Mouse (Mus musculus): ENCODE data around the gene Yod1. TPM values are rescaled to one million over a fixed set of nuclear protein-coding genes. Genes with fewer than 3 reads are reported as not detected.

Gene Yod1
- polyA plus RNA-seq, 1 experiment from 2014 or later: 7.5 TPM

- Histone ChIP-seq H3K36me3 (replicated peaks; ENCODE audit: control insufficient read depth, insufficient read depth, low read depth, low read length) (no peaks in the 10 kb centered on the region), H3K27me3 (ENCODE audit: control insufficient read depth, insufficient read depth, low read length) (no peaks in the 10 kb centered on the region), H3K4me1 (ENCODE audit: control insufficient read depth, insufficient read depth, low read length) (no peaks in the 10 kb centered on the region), H3K9me3 (replicated peaks; ENCODE audit: control insufficient read depth, low read length) (no peaks in the 10 kb centered on the region), H3K27ac (replicated peaks; ENCODE audit: low read depth, low read length) (no peak overlapping the region), H3K9ac (replicated peaks; ENCODE audit: low read length) (no peak overlapping the region), H3K4me2 (ENCODE audit: low read depth, low read length) (no peak overlapping the region), H3K4me3 (ENCODE audit: low read depth, low read length) (no peak overlapping the region)
- DNase-seq (ENCODE audit: low spot score) (no peak), ATAC-seq (replicated peaks; ENCODE audit: insufficient number of reproducible peaks, low FRiP score, low TSS enrichment, low read depth) (no peak)
- WGBS: 76% methylated on average over 1 of the region's 1 CpGs
Measured at GRCm38 (mm10) chr1:130743775-130744174, 26.6 kb downstream of the Yod1 start.

- Histone ChIP-seq H3K9me3 (replicated peaks; ENCODE audit: control insufficient read depth, low read length) (no peaks in the 10 kb centered on the region), H3K36me3 (replicated peaks; ENCODE audit: control insufficient read depth, insufficient read depth, low read depth, low read length) (no peaks in the 10 kb centered on the region), H3K4me1 (ENCODE audit: control insufficient read depth, insufficient read depth, low read length) (no peaks in the 10 kb centered on the region), H3K27ac (replicated peaks; ENCODE audit: low read depth, low read length) (no peak overlapping the region), H3K27me3 (ENCODE audit: control insufficient read depth, insufficient read depth, low read length) (no peaks in the 10 kb centered on the region), H3K4me2 (ENCODE audit: low read depth, low read length) (no peak overlapping the region), H3K4me3 (ENCODE audit: low read depth, low read length) (no peak overlapping the region), H3K9ac (replicated peaks; ENCODE audit: low read length) (no peak overlapping the region)
- DNase-seq (ENCODE audit: low spot score) (no peak), ATAC-seq (replicated peaks; ENCODE audit: insufficient number of reproducible peaks, low FRiP score, low TSS enrichment, low read depth) (no peak)
- WGBS: 68% methylated on average over 2 of the region's 2 CpGs
Measured at GRCm38 (mm10) chr1:130744217-130744616, 27.1 kb downstream of the Yod1 start.

GRCm38 (mm10) chr1:130744961-130745360, 27.8 kb downstream of the Yod1 start:
- no peak overlapping the region for H3K27ac ChIP-seq (replicated peaks; ENCODE audit: low read depth, low read length)
- no peak overlapping the region for H3K4me3 ChIP-seq (ENCODE audit: low read depth, low read length)
- no peak overlapping the region for H3K9ac ChIP-seq (replicated peaks; ENCODE audit: low read length)

GRCm38 (mm10) chr1:130745591-130745990, 28.5 kb downstream of the Yod1 start:
- ATAC-seq (replicated peaks; ENCODE audit: insufficient number of reproducible peaks, low FRiP score, low TSS enrichment, low read depth): no peak
- 98% methylated on average over 3 of the region's 3 CpGs for WGBS
- Histone ChIP-seq H3K9ac (replicated peaks; ENCODE audit: low read length) (no peak overlapping the region), H3K4me1 (ENCODE audit: control insufficient read depth, insufficient read depth, low read length) (no peaks in the 10 kb centered on the region), H3K36me3 (replicated peaks; ENCODE audit: control insufficient read depth, insufficient read depth, low read depth, low read length) (no peaks in the 10 kb centered on the region), H3K27ac (replicated peaks; ENCODE audit: low read depth, low read length) (no peak overlapping the region), H3K4me3 (ENCODE audit: low read depth, low read length) (no peak overlapping the region), H3K4me2 (ENCODE audit: low read depth, low read length) (no peak overlapping the region), H3K9me3 (replicated peaks; ENCODE audit: control insufficient read depth, low read length) (no peaks in the 10 kb centered on the region), H3K27me3 (ENCODE audit: control insufficient read depth, insufficient read depth, low read length) (no peaks in the 10 kb centered on the region)
- no peak for DNase-seq (ENCODE audit: low spot score)

More at GRCm38 (mm10) chr1:130744961-130745360, 27.8 kb downstream of the Yod1 start:
- Histone ChIP-seq H3K36me3 (replicated peaks; ENCODE audit: control insufficient read depth, insufficient read depth, low read depth, low read length) (no peaks in the 10 kb centered on the region), H3K4me2 (ENCODE audit: low read depth, low read length) (no peak overlapping the region), H3K27me3 (ENCODE audit: control insufficient read depth, insufficient read depth, low read length) (no peaks in the 10 kb centered on the region), H3K4me1 (ENCODE audit: control insufficient read depth, insufficient read depth, low read length) (no peaks in the 10 kb centered on the region), H3K9me3 (replicated peaks; ENCODE audit: control insufficient read depth, low read length) (no peaks in the 10 kb centered on the region)
- WGBS: 82% methylated on average over 5 of the region's 5 CpGs
- DNase-seq (ENCODE audit: low spot score) (no peak), ATAC-seq (replicated peaks; ENCODE audit: insufficient number of reproducible peaks, low FRiP score, low TSS enrichment, low read depth) (no peak)

GRCm38 (mm10) chr1:130746819-130747218, 29.7 kb downstream of the Yod1 start:
- Histone ChIP-seq H3K4me1 (ENCODE audit: control insufficient read depth, insufficient read depth, low read length) (no peaks in the 10 kb centered on the region), H3K27ac (replicated peaks; ENCODE audit: low read depth, low read length) (no peak overlapping the region), H3K27me3 (ENCODE audit: control insufficient read depth, insufficient read depth, low read length) (no peaks in the 10 kb centered on the region), H3K9ac (replicated peaks; ENCODE audit: low read length) (no peak overlapping the region), H3K36me3 (replicated peaks; ENCODE audit: control insufficient read depth, insufficient read depth, low read depth, low read length) (no peaks in the 10 kb centered on the region), H3K4me3 (ENCODE audit: low read depth, low read length) (no peak overlapping the region), H3K9me3 (replicated peaks; ENCODE audit: control insufficient read depth, low read length) (no peaks in the 10 kb centered on the region), H3K4me2 (ENCODE audit: low read depth, low read length) (no peak overlapping the region)
- DNase-seq (ENCODE audit: low spot score) (no peak), ATAC-seq (replicated peaks; ENCODE audit: insufficient number of reproducible peaks, low FRiP score, low TSS enrichment, low read depth) (no peak)
- 91% methylated on average over 3 of the region's 3 CpGs for WGBS

- H3K27ac ChIP-seq (replicated peaks; ENCODE audit: low read depth, low read length): no peak overlapping the region
- H3K36me3 ChIP-seq (replicated peaks; ENCODE audit: control insufficient read depth, insufficient read depth, low read depth, low read length): no peaks in the 10 kb centered on the region
- ATAC-seq (replicated peaks; ENCODE audit: insufficient number of reproducible peaks, low FRiP score, low TSS enrichment, low read depth) (no peak), DNase-seq (ENCODE audit: low spot score) (no peak)
- no peaks in the 10 kb centered on the region for H3K27me3 ChIP-seq (ENCODE audit: control insufficient read depth, insufficient read depth, low read length)
- 83% methylated on average over 9 of the region's 9 CpGs for WGBS
- H3K9ac ChIP-seq (replicated peaks; ENCODE audit: low read length): no peak overlapping the region
- no peaks in the 10 kb centered on the region for H3K9me3 ChIP-seq (replicated peaks; ENCODE audit: control insufficient read depth, low read length)
- H3K4me1 ChIP-seq (ENCODE audit: control insufficient read depth, insufficient read depth, low read length): no peaks in the 10 kb centered on the region
- no peak overlapping the region for H3K4me2 ChIP-seq (ENCODE audit: low read depth, low read length)
- H3K4me3 ChIP-seq (ENCODE audit: low read depth, low read length): no peak overlapping the region
Measured at GRCm38 (mm10) chr1:130759689-130760088, 42.6 kb downstream of the Yod1 start.

GRCm38 (mm10) chr1:130761597-130761996, 44.5 kb downstream of the Yod1 start:
- no peak for DNase-seq (ENCODE audit: low spot score)
- WGBS: 81% methylated on average over 1 of the region's 1 CpGs
- no peak for ATAC-seq (replicated peaks; ENCODE audit: insufficient number of reproducible peaks, low FRiP score, low TSS enrichment, low read depth)
- Histone ChIP-seq H3K9ac (replicated peaks; ENCODE audit: low read length) (no peak overlapping the region), H3K4me3 (ENCODE audit: low read depth, low read length) (no peak overlapping the region), H3K36me3 (replicated peaks; ENCODE audit: control insufficient read depth, insufficient read depth, low read depth, low read length) (no peaks in the 10 kb centered on the region), H3K9me3 (replicated peaks; ENCODE audit: control insufficient read depth, low read length) (no peaks in the 10 kb centered on the region), H3K27ac (replicated peaks; ENCODE audit: low read depth, low read length) (no peak overlapping the region), H3K27me3 (ENCODE audit: control insufficient read depth, insufficient read depth, low read length) (no peaks in the 10 kb centered on the region), H3K4me2 (ENCODE audit: low read depth, low read length) (no peak overlapping the region), H3K4me1 (ENCODE audit: control insufficient read depth, insufficient read depth, low read length) (no peaks in the 10 kb centered on the region)

- no peaks in the 10 kb centered on the region for H3K9me3 ChIP-seq (replicated peaks; ENCODE audit: control insufficient read depth, low read length)
- H3K4me2 ChIP-seq (ENCODE audit: low read depth, low read length): no peak overlapping the region
- H3K9ac ChIP-seq (replicated peaks; ENCODE audit: low read length): no peak overlapping the region
- no peaks in the 10 kb centered on the region for H3K4me1 ChIP-seq (ENCODE audit: control insufficient read depth, insufficient read depth, low read length)
- H3K36me3 ChIP-seq (replicated peaks; ENCODE audit: control insufficient read depth, insufficient read depth, low read depth, low read length): no peaks in the 10 kb centered on the region
- DNase-seq (ENCODE audit: low spot score) (no peak), ATAC-seq (replicated peaks; ENCODE audit: insufficient number of reproducible peaks, low FRiP score, low TSS enrichment, low read depth) (no peak)
- H3K27me3 ChIP-seq (ENCODE audit: control insufficient read depth, insufficient read depth, low read length): no peaks in the 10 kb centered on the region
- H3K27ac ChIP-seq (replicated peaks; ENCODE audit: low read depth, low read length): no peak overlapping the region
- 86% methylated on average over 3 of the region's 3 CpGs for WGBS
- no peak overlapping the region for H3K4me3 ChIP-seq (ENCODE audit: low read depth, low read length)
Measured at GRCm38 (mm10) chr1:130762045-130762760, 45.1 kb downstream of the Yod1 start.

All from embryonic facial prominence, embryonic 11.5 days (tissue).